Mouse (Mus musculus) spleen, adult 12 weeks (tissue): ENCODE data around the gene Dnm2.
"Not testable (repeated sequence)": the region's sequence is repeated elsewhere in the genome, so short reads cannot be mapped to it uniquely, and the experiment has no call there.

Experiments
- DNase-seq: peaks from one replicate; pipeline ENCODE4 v3.0.0; 2022; ENCODE audit warnings: low spot score

The Dnm2 gene

DNA sequence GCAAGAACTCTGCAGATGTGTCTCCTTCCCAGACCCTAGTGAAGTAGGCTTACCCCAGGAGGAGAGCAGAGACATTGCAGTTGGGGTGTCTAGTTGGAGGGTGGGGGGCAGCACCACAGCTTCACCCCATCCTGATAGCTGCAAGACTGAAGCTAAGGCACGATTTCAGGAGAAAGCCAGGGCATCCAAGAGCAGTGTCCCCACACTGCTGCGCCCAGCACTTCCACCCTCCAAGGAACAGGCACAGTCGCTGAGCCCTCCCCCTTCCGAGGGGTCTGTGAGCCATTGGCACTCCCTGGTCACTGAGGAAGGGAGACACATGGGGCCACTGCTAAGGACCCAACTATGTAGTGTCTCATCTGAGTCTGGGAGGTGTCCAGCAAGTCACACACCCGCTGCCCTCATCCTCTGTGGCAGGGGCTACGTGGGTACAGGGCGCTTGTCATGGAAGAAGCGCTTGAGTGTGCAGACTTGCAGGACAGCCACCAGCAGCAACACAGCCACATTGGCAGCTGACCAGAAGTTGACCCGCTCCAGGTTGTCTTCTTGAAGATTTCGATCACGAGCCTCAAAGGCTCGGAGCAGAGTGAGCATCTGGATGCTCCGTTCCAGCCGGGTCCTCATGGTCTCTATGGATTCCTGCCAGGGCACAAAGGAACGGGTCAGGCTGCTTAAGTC lies 83.2 kb downstream of the Dnm2 start:
- no peak for DNase-seq

GRCm38 (mm10) chr9:21508871-21509404 lies 84.2 kb downstream of the Dnm2 start:
- no peak for DNase-seq

DNA sequence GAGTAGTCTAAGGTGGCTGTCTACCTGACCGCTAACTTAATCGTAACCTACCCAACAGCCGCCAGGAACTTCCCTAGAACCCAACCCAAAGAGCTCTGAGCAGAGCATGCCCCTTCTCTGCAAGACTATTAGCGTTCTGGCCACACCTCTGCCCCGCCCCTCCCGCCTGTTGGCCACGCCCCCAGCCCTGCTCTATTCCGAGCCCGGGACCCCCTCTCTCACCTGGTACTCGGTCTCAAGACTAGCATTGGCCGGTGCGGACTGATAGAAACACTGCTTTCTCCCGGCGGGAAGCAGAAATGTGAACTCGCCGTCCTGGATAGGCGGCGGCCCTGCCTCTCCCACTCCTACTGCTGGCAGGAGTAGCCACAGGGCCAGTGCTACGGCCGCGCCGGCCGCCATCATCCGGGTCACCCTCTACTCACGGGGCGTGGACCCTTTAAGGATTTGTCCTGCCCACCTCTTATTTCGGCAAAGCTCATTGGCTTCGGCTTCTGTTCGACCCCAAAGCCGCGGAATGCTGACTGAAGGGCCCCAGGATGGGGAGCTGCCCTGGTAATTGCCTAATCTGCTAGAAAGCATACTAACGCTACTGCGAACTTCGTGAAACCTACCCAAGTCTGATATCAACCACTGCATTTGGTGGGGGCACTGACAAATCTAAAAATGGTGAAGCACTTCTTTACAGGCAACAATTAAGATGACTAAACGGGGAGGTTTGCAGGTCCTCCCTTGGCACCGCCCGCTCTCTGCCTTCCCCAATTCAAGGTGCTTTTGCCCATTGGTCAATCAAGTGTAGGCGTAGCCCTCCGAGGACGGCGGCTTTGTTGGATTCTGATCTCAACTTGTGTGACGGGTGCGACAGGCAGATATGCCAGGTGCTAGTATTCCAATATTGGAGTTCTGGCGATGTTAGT lies 85.3 kb downstream of the Dnm2 start, which contains the start of gene Tmed1:
Tmed1 (minus strand) TSS at position 481 of the 917 bp plus-strand sequence.
- peak; percentile 84 for DNase-seq

DNA sequence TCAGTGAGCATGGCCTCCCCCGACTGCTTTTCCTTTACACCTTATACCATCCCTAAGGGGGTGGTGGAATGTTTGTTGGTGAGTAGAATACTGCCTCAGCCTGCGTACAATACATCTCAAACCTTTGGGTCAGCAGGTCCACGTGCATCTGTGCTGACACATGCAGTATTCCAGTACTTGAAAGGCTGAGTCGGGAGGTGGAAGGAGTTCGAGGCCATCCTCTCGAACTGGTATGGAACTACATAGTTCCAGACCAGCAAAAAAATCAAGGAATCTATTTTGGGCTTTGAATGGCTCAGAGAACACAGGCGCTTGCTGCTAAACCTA lies 85.9 kb downstream of the Dnm2 start:
- DNase-seq: no peak

DNA sequence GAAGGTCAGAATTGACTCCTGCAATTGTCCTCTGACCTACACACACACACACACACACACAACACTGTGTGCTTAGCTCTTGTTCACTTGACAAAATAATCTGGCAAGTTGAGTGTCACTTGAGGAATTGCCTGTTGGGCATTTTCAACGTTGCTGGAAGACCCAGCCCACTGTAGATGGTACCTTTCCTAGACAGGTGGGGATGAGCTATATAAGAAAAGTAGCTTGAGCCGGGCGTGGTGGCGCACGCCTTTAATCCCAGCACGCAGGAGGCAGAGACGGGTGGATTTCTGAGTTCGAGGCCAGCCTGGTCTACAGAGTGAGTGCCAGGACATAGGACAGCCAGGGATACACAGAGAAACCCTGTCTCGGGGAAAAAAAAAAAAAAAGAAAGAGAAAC lies 86.3 kb downstream of the Dnm2 start:
- DNase-seq: no peak

DNA sequence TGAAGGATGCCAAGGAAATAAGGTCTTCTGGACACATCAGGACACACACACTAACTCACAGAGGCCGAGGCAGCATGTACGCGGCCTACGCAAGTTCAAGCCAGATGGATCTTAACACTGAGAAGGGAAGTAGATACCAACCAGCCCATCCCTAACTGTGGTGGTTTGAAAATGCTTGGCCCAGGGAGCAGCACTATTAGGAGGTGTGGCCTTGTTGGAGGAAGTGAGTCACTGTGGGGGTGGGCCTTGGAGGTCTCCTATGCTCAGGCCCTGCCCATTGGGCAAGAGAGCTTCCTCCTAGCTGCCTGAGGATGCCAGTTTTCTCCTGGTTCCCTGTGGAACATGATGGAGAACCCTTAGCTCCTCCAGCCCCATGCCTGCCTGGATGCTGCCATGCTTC lies 88.8 kb downstream of the Dnm2 start:
- no peak for DNase-seq

DNA sequence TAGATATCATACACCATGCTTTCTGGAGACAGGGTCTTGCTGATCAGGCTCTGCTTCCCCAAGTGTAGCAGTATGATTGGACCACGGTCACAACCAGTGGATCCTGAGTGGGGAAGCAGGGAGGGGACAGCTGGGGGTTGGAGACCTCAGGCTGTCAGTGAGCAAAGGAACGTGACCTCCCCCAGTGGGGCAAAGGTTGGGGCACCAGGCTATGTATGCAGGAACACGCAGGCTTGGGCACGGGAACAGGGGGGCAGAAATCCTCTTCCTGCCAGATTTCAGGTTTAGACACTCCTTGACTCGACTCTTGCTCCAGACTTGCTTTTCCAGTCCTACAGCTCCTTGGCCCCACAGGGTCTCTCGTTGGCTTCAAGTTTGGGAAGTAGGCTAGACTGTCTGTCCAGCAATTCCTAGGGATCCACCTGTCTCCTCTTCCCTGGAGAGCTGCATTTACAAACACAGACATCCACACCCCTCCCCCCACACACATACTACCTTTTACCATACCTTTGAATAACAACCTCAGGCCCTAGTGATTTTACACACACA lies 93.3 kb downstream of the Dnm2 start:
- DNase-seq: no peak

DNA sequence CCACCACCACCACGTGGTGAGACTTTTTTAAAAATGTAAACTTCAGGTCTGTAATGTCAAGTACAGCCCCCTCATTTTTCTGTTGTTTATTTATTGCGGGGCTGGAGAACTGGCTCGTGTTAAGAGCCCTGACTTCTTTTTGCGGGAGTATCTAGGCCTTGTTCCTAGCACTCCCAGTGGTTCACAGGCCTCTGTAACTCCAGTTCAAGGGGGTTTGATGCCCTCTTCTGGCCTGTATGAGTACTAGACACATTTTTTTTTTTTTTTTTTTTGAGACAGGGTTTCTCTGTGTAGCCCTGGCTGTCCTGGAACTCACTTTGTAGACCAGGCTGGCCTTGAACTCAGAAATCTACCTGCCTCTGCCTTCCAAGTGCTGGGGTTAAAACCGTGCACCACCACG lies 94.0 kb downstream of the Dnm2 start:
- not testable (repeated sequence) for DNase-seq

GRCm38 (mm10) chr9:21525142-21525936 lies 100.6 kb downstream of the Dnm2 start:
- DNase-seq: no peak

DNA sequence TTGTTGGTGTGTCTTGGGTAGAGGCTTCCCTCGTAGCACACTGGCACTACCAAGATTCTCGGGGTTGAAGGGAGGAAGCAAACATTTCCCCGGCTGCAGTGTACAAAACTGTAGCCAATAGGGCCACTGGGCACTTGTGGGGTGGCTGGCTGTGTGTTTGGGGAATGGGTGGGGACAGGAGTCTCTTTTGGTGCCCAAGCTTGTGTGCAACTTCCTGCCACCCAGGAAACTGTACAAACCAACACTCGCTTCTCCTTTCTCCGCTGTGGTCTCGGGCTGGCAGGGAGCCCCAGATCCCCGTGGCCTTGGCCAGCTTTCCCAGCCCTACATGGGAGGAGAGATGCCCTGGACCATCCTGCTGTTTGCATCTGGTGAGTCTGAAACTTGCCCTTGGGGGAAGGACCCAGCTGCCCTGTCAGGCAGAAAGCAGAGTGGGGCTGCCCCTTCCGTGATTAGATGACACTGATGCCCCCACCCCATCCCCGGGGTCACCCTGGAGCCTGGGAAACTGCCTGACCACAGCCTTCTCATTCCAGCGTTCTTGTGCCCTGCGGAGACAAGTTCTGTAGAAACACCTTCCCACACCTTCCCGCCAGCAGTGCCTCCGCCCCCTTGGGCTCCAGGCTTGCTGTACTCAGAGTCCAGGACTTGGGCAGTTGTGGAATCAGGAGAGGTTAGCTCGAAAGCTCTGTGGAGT lies 101.4 kb downstream of the Dnm2 start, which contains the start of gene AB124611:
AB124611 (plus strand) TSS at position 240 of the 697 bp plus-strand sequence.
- no peak for DNase-seq

DNA sequence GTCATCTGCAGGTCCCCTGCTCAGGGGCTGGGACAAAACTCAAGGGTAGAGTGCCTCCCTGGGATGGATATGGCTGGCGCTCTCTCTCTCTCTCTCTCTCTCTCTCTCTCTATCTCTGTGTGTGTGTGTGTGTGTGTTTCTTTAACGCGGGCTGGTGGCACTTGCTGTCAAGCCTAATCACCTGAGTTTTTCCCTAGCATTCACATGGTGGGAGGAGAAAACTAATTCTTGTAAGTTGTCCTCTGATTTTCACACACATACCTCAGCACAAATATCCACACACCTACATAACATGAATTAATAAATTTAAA lies 101.9 kb downstream of the Dnm2 start:
- no peak for DNase-seq

- no peak for DNase-seq
Measured at GRCm38 (mm10) chr9:21527100-21527801, 102.5 kb downstream of the Dnm2 start.

DNA sequence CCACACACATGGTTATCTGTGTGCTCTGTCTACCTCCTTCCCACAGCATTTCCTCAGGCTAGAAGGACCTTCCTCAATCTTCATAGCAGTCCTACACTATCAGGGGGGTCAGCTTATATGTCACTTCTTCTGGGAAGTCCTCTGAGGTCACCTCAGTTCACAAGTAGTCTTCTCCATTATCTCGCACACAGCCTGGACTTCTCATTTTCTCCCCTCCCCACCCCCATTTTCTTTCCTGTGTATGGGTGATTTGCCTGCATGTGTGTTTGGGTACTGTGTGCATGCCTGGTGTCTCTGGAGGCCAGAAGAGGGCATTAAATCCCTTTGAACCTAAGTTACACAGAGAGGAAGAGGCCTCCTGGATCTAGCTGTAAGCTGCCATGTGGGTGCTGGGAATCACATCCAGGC lies 103.2 kb downstream of the Dnm2 start:
- DNase-seq: no peak

DNA sequence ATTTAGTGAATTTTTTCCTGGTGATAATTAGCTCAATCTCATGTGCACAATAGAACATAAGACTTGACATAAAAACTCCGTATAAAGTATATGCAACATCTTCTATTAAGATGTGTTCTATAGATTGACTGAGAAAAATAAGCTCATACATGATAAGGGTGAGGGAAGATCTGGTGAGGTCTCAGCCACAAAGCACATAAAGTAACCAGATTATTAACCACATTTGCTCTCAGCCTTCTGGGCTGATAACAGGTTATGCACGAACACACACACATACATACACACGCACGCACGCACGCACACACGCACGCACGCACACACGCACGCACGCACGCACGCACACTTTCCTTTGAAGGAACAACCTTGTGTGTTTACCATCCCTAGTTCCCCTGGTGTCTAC lies 111.8 kb downstream of the Dnm2 start:
- DNase-seq: no peak

DNA sequence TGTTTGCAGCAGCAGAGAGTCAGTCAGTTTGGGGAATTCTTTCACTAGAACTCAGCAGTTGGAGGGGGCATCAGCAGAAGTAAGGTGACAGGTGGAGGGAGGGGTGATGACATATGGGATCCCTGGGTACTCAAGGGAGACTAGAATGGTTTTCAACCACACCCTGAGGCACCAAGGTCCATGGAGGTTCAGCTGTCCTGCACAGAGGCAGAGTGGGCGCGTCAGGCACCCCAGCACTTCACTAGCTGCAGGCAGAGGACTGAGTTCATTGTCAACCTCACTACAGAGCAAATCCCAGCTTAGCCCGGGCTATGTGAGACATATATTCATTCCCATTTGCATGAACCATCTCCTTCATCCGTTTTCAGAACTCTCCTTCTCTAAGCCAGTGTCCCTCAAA lies 112.3 kb downstream of the Dnm2 start:
- DNase-seq: no peak

DNA sequence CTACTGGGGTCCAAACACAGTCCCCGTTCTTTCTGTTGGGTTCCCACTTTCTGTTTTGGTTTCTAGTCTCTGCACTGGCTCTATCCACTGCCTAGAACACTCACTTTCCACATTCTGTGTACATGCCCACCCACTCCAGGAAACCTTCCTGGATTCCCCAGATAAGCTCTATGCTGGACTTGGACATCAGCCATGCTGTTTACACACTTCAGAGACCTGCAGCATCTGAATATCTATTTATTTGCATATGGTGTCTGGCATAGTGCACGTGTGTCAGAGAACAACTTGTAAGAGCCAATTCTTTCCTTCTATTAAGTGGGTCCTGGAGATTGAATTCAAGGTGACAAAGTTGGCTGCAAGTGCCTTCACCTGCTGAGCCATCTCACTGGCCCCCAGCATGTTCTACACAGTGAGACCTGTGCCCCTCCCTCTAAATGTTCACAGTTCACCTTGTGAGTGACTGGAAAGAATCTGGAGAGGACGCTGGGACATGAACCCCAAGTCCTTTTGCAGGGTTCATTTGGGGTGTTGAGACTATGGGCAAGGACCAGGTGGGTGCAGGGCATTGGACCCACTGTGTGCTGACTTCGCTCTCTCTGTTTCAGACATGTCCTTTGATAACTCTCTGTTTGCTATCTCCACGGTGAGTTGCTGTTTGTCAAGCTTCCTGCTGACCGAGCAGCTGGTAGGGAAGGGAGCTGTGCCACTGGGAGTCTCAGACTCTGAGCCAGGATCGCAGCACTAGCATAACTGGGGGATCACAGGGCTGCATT lies 115.5 kb downstream of the Dnm2 start:
- DNase-seq: no peak

DNA sequence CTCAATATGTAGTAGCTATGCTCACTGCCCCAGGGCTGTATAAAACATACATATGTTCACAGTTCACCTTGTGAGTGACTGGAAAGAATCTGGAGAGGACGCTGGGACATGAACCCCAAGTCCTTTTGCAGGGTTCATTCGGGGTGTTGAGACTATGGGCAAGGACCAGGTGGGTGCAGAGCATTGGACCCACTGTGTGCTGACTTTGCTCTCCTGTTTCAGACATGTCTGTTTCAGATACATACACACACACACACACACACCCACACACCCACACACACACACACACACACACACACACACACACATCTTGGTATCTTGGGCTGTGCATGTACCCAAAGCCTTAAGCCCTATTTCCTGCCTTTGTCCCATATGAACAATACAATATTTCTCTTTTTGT lies 117.3 kb downstream of the Dnm2 start:
- not testable (repeated sequence) for DNase-seq

- no peak for DNase-seq
Measured at GRCm38 (mm10) chr9:21545351-21545915, 120.7 kb downstream of the Dnm2 start.

DNA sequence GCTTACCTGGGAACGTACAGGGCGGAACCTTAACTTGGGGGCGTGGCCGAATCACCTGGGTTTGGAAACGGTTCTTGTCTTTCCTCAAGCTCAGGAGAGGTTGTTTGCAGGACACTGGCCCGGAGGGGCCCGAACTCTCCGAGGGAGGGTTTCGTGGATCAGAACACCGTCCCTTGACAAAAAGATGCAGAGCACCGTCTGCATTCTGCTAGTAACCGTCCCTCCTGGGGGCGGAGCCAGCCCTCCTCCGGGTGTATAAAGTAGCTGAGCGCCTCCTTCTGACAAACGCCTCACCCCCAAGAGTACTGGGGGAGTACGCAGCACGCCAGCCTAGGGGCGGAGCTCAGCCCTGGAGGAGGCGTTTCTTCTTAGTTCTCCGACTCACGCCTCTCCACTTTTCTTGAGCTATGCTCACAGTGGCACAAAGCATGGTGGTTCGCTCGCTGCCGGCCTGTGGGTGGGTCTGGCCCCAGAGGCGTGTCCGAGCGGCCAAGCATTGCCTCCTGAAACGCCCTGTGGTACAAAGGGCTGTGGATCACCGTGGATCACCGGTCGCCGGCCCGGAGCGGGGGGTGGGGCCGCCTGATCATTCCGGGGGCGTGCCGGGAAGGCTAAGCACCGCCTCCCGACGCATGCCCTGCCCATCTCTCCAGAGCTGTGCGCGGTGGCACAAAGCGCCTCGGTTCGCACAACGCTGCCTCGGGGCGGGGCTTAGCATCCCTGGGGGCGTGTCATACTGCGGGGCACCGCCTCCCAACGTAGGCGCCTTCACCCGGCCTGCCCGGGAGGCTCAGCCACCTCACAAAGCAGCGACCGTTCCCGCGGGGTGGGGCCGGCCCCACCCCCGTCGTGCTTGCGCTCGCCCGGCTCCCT lies 121.4 kb downstream of the Dnm2 start:
- DNase-seq: peak; percentile 100
